ENCODE assay signal across 2 mouse cellular contexts in the genomic region with DNA sequence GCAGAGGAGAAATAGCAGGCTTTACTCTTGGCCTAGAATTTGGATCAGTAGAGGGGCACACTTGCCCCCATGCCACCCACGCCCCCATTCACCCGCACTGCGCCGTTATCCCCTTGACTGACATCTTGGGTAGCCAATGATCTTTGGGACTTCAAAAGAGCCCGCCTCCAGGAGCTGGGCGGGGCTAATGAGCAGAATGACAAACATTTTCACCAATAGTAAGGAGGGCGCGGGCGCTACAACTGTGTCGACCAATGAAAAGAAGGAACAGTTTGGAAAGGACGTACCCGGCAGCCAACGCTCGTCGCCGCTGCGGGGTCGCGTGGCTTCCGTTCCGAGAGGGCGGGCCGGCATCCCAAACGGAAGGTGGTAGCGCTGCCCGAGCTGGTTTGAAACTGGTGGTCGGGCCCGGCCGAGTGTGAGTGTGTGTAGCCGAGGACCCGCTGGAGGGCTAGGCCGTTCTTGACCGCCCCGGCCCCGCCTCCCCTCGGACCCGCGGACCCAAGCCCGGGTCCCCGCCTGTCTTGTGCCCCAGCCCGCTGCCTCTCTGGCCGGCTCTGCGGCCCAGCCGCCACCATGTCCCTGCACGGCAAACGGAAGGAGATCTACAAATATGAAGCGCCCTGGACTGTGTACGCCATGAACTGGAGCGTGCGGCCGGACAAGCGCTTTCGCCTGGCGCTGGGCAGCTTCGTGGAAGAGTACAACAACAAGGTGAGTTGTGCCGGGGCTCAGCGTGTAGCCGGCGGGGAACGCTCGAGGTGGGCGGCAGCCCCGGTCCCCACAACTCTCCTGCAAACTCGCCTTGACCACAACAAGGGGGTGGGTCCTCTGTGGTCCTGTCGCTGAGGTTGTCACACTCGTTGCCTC.
TF ChIP-seq lines count a peak whose summit lies in the region.

A gene (plus strand): TSS at position 325 of the 870 bp plus-strand sequence.

TF ChIP-seq in C2C12, 6 proteins besides CTCF, POLR2A, EP300 and RAD21 (continued from another document):
- no peak for TF ChIP-seq CEBPB (IDR thresholded peaks at IDR 0.05; ENCODE audit: low read depth)
TF ChIP-seq in C2C12: peak in this region for 2.

TF ChIP-seq in myocyte, 11 proteins besides CTCF, POLR2A, EP300 and RAD21 (continued from another document):
- TF ChIP-seq E2F4 (IDR thresholded peaks at IDR 0.05; ENCODE audit: insufficient read depth) (peak; percentile 63), TCF3 (IDR thresholded peaks at IDR 0.05; ENCODE audit: insufficient read length, low read depth) (no peak), USF1 (IDR thresholded peaks at IDR 0.05; ENCODE audit: low read depth) (peak; percentile 66), REST (IDR thresholded peaks at IDR 0.05; ENCODE audit: insufficient read depth, insufficient read length) (no peak), CEBPB (IDR thresholded peaks at IDR 0.05; ENCODE audit: insufficient read depth, poor library complexity, severe bottlenecking) (no peak), TCF12 (IDR thresholded peaks at IDR 0.05; ENCODE audit: insufficient read depth, poor library complexity, severe bottlenecking) (no peak), MAX (IDR thresholded peaks at IDR 0.05; ENCODE audit: low read depth) (no peak)
